Mouse (Mus musculus) forebrain, embryonic 12.5 days (tissue): ENCODE results near the gene Stk40. TPM values are rescaled to one million over a fixed set of nuclear protein-coding genes. Genes with fewer than 3 reads are reported as not detected.
"Not testable (repeated sequence)": the region's sequence is repeated elsewhere in the genome, so short reads cannot be mapped to it uniquely, and the experiment has no call there.

Source experiments
- ATAC-seq: fragments of 200-750 bp; cut with Nextera tagmentation; 2 replicates; pipeline ENCODE4 v1.8.0; 2017; ENCODE audit warnings: moderate TSS enrichment; ENCODE audit not compliant: low FRiP score
- H3K27ac ChIP-seq: fragments of 300-500 bp; sonication (generic); 2 replicates; pipeline ENCODE4 v1.5.1; 2016; ENCODE audit warnings: mild to moderate bottlenecking
- H3K27me3 ChIP-seq: fragments of 300-500 bp; sonication (generic); 2 replicates; pipeline ENCODE4 v1.6.1; 2016; ENCODE audit warnings: mild to moderate bottlenecking
- H3K36me3 ChIP-seq: fragments of 300-500 bp; sonication (generic); replicated peaks from 2 replicates; pipeline ENCODE4 v1.6.1; 2016; ENCODE audit warnings: mild to moderate bottlenecking
- H3K4me1 ChIP-seq: fragments of 300-500 bp; sonication (generic); 2 replicates; pipeline ENCODE4 v1.6.1; 2016
- H3K4me2 ChIP-seq: fragments of 300-500 bp; sonication (generic); 2 replicates; pipeline ENCODE4 v1.6.1; 2016; ENCODE audit warnings: mild to moderate bottlenecking, moderate library complexity
- H3K4me3 ChIP-seq: fragments of 300-500 bp; sonication (generic); replicated peaks from 2 replicates; pipeline ENCODE4 v1.5.1; 2016; ENCODE audit warnings: mild to moderate bottlenecking
- H3K9ac ChIP-seq: fragments of 300-500 bp; sonication (generic); 2 replicates; pipeline ENCODE4 v1.6.1; 2016; ENCODE audit warnings: mild to moderate bottlenecking
- H3K9me3 ChIP-seq: fragments of 300-500 bp; sonication (generic); 2 replicates; pipeline ENCODE4 v1.6.1; 2016
- WGBS: fragments of 180-500 bp; shearing (Covaris S2); methylation state at CpG from one replicate; pipeline ENCODE4 v1.1.7; 2016; 5-methylcytosine and 5-hydroxymethylcytosine counted together
- polyA plus RNA-seq: library from polyadenylated mRNA; unstranded; fragments of >200 nt; fragmentation: Nextera tagmentation; extraction: Ambion mirVana; gene quantifications from 2 replicates; pipeline ENCODE4 v1.2.1, GENCODE M21; 2016

The Stk40 gene
- polyA plus RNA-seq, 1 experiment from 2014 or later = 42.8 TPM

DNA sequence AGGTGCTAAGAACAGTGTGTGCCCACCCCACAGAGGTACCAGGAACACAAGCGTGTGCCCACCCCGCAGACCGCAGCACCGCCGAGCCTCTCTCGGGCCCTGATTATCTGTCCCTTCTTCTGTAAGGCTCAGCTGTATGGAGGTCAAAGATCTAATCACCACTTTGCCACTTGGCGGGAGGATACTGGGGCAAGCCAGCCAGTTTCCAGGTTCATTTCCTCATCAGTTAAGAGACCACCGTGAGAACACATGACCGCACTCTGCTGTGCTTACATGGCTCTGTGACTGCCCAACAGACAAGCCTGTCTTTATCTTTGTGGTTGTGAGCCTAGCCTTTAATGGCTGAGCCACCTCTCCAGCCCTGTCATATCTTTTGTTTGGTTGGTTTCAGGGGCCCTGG lies 20.7 kb upstream of the Stk40 start:
- Histone ChIP-seq H3K9me3 (no peaks in the 10 kb centered on the region), H3K27ac (no peak overlapping the region), H3K36me3 (peaks cover 18% of the 10 kb centered on the region), H3K27me3 (no peaks in the 10 kb centered on the region), H3K9ac (no peak overlapping the region), H3K4me2 (no peak overlapping the region), H3K4me3 (no peak overlapping the region), H3K4me1 (no peaks in the 10 kb centered on the region)
- WGBS = 98% methylated on average over 9 of the region's 9 CpGs
- ATAC-seq = no peak

GRCm38 (mm10) chr4:126084382-126084781 lies 19.4 kb upstream of the Stk40 start:
- Histone ChIP-seq H3K4me2 (no peak overlapping the region), H3K27me3 (no peaks in the 10 kb centered on the region), H3K9me3 (no peaks in the 10 kb centered on the region), H3K9ac (no peak overlapping the region), H3K4me3 (no peak overlapping the region), H3K27ac (no peak overlapping the region), H3K4me1 (no peaks in the 10 kb centered on the region), H3K36me3 (peaks cover 24% of the 10 kb centered on the region)
- ATAC-seq = no peak
- 71% methylated on average over 8 of the region's 8 CpGs for WGBS

DNA sequence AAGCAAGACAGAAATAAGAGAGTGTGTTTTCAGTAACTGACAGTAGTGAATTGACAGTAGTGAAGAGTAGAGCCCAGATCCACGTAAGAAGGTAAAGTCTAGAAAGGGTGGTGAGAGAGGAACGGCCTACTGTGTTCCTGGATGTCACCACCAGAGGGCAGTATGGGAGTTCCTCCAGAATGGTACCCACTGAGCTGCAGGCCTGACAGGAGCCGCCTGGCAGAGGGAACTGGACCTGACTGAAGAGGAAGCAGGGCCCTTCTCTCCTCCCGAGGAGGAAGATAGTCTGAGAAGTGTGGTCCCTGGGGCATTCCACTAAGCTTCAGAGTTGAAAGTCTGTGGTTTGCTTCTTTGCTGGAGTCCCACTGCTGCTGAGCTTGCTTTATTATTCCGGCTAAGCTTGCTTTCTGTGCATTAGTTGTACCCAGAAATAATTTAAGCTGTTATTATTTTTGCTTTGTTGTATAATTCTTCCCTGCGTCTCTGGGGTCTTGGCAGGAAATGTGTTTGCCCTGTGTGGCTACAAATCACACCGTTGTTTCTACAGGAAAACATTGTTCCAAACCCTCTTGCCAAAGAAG lies 17.7 kb upstream of the Stk40 start:
- no peak overlapping the region for H3K4me3 ChIP-seq
- peaks cover 24% of the 10 kb centered on the region for H3K36me3 ChIP-seq
- no peaks in the 10 kb centered on the region for H3K9me3 ChIP-seq
- no peak overlapping the region for H3K27ac ChIP-seq
- no peak overlapping the region for H3K9ac ChIP-seq
- H3K4me1 ChIP-seq = no peaks in the 10 kb centered on the region
- ATAC-seq = peak; percentile 76
- WGBS = 35% methylated on average over 7 of the region's 7 CpGs
- no peaks in the 10 kb centered on the region for H3K27me3 ChIP-seq
- no peak overlapping the region for H3K4me2 ChIP-seq

- H3K9ac ChIP-seq = no peak overlapping the region
- H3K27ac ChIP-seq = no peak overlapping the region
- H3K4me1 ChIP-seq = no peaks in the 10 kb centered on the region
- WGBS = 83% methylated on average over 7 of the region's 7 CpGs
- no peak overlapping the region for H3K4me2 ChIP-seq
- H3K36me3 ChIP-seq = peaks cover 13% of the 10 kb centered on the region
- no peak overlapping the region for H3K4me3 ChIP-seq
- H3K27me3 ChIP-seq = no peaks in the 10 kb centered on the region
- no peak for ATAC-seq
- no peaks in the 10 kb centered on the region for H3K9me3 ChIP-seq
Observed at GRCm38 (mm10) chr4:126090101-126090847, 13.5 kb upstream of the Stk40 start.

GRCm38 (mm10) chr4:126090848-126091124 lies 13.0 kb upstream of the Stk40 start:
- no peak for ATAC-seq
- Histone ChIP-seq H3K9ac (no peak overlapping the region), H3K27me3 (no peaks in the 10 kb centered on the region), H3K9me3 (no peaks in the 10 kb centered on the region), H3K27ac (no peak overlapping the region), H3K4me1 (no peaks in the 10 kb centered on the region), H3K4me2 (no peak overlapping the region), H3K36me3 (peaks cover 13% of the 10 kb centered on the region), H3K4me3 (no peak overlapping the region)
- 88% methylated on average over 4 of the region's 4 CpGs for WGBS

DNA sequence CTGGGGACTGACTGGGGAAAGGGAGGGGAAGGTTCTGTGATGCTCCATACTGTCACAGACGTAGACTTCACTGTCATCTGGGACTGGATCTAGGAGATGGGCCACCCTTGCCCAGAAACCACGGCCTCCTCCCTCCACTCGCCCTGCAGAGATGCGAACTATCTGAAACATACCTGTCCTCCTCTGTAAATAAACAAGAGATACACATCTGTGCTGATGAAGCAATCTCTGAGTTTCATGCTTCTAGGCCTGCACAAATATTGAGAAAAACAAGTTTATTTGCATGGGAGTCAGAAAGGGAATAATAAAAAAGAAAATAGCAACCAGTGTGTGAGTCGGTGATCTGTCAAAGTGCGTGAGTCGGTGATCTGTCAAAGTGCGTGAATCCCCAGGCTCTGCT lies 11.9 kb upstream of the Stk40 start:
- 85% methylated on average over 8 of the region's 8 CpGs for WGBS
- H3K9me3 ChIP-seq = no peaks in the 10 kb centered on the region
- H3K4me1 ChIP-seq = peaks cover 1% of the 10 kb centered on the region
- no peak overlapping the region for H3K4me3 ChIP-seq
- ATAC-seq = no peak
- no peak overlapping the region for H3K4me2 ChIP-seq
- H3K36me3 ChIP-seq = peaks cover 13% of the 10 kb centered on the region
- H3K27me3 ChIP-seq = no peaks in the 10 kb centered on the region
- no peak overlapping the region for H3K9ac ChIP-seq
- no peak overlapping the region for H3K27ac ChIP-seq

- H3K27ac ChIP-seq, H3K4me2 ChIP-seq, H3K27me3 ChIP-seq, H3K9ac ChIP-seq, ATAC-seq, H3K4me3 ChIP-seq, H3K9me3 ChIP-seq, H3K36me3 ChIP-seq: not testable (repeated sequence)
- H3K4me1 ChIP-seq = peaks cover 13% of the 10 kb centered on the region
- WGBS = 58% methylated on average over 14 of the region's 14 CpGs
Observed at GRCm38 (mm10) chr4:126095622-126096430, 7.9 kb upstream of the Stk40 start.

DNA sequence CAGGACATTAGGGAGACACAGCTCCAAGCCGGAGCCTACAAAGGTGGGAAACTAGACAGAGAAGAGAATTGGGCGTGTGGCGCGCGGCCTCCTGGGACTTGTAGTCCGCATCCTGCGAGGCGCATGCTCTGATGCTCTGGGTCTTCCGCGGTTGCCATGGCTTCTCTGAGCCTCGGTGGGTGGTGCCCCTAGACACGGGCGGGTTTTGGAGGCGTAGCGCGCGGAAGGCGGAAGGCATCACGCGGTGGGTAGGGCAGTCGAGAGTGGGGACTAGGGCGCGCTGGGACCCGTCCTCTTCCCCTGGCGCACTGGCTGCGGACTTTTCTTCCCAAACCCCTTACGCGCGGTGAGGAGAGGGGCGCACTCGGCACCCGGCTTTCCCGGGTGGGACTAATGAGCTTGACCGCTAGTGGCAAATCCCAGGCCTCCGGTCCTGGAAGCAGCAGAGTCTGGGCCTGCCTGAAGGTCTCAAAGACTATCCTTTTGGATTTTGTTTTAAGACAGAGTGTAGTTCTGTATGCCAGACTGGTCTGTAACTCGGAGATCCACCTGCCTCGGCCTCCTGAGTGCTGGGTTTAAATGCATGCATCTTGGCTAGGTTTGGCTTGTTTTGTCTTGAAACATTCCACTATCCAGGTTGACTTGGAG lies 7.2 kb upstream of the Stk40 start, which contains the start of gene Lsm10:
Gene Lsm10 (plus strand): TSS at position 160 of the 648 bp plus-strand sequence.
- peak; percentile 97 for ATAC-seq
- peak within 1 kb of the TSS; percentile 51 for H3K4me3 ChIP-seq
- no peaks in the 10 kb centered on the region for H3K27me3 ChIP-seq
- peak within 1 kb of the TSS; percentile 63 for H3K4me2 ChIP-seq
- no peaks in the 10 kb centered on the region for H3K9me3 ChIP-seq
- 4% methylated on average over 37 of the region's 37 CpGs for WGBS
- H3K9ac ChIP-seq = peak within 1 kb of the TSS; percentile 78
- H3K4me1 ChIP-seq = peaks cover 13% of the 10 kb centered on the region
- peaks cover 3% of the 10 kb centered on the region; the same call in 1 of the 2 replicates for H3K36me3 ChIP-seq
- H3K27ac ChIP-seq = peak within 1 kb of the TSS; percentile 72; the same call in 1 of the 2 replicates

- Histone ChIP-seq H3K4me2 (no peak overlapping the region), H3K27me3 (no peaks in the 10 kb centered on the region), H3K4me1 (peaks cover 23% of the 10 kb centered on the region), H3K27ac (no peak overlapping the region), H3K9me3 (no peaks in the 10 kb centered on the region), H3K4me3 (0 out of 2 replicates have a peak overlapping the region, but pooled peaks have one; percentile 51), H3K9ac (no peak overlapping the region), H3K36me3 (peaks cover 3% of the 10 kb centered on the region; the same call in 1 of the 2 replicates)
- ATAC-seq = no peak
- 95% methylated on average over 20 of the region's 20 CpGs for WGBS
Observed at GRCm38 (mm10) chr4:126097711-126098253, 6.0 kb upstream of the Stk40 start.

DNA sequence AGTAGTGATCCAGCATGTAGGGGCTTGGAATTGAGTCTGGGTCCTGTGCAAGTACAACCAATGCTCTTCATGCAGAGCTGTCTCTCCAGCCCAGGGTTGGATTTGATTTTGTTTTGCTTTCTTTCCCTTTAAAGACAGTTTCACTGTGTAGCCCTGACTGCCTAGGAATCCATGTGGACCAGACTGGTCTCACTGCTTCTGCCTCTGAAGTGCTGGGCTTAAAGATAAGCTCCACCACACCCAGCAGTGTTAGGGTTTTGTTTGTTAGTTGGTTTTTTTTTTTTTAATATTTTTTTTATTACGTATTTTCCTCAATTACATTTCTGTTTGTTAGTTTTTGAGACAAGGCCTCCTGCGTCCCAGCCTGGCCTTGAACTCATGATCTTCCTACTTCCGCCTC lies 4.4 kb upstream of the Stk40 start:
- H3K9ac ChIP-seq = no peak overlapping the region
- peaks cover 3% of the 10 kb centered on the region; the same call in 1 of the 2 replicates for H3K36me3 ChIP-seq
- H3K4me1 ChIP-seq = peaks cover 29% of the 10 kb centered on the region
- no peaks in the 10 kb centered on the region for H3K9me3 ChIP-seq
- ATAC-seq = no peak
- no peak overlapping the region for H3K4me2 ChIP-seq
- H3K4me3 ChIP-seq = no peak overlapping the region
- H3K27me3 ChIP-seq = no peaks in the 10 kb centered on the region
- 85% methylated on average over 3 of the region's 3 CpGs for WGBS
- no peak overlapping the region for H3K27ac ChIP-seq

- Histone ChIP-seq H3K27ac (no peak overlapping the region), H3K27me3 (no peaks in the 10 kb centered on the region), H3K4me1 (peaks cover 42% of the 10 kb centered on the region), H3K4me3 (no peak overlapping the region), H3K36me3 (peaks cover 3% of the 10 kb centered on the region; the same call in 1 of the 2 replicates), H3K9ac (no peak overlapping the region), H3K9me3 (no peaks in the 10 kb centered on the region), H3K4me2 (no peak overlapping the region)
- 93% methylated on average over 3 of the region's 3 CpGs for WGBS
- no peak for ATAC-seq
Observed at GRCm38 (mm10) chr4:126100764-126101163, 3.0 kb upstream of the Stk40 start.
